Mouse (Mus musculus) hindbrain, embryonic 13.5 days (tissue): ENCODE measurements at regions not wholly inside any gene's neighbourhood (a gene's known extent, or its start where the extent isn't known, plus 50 kb on each side); places are given as distances from the start of the nearest gene placed in this dataset.
"Not testable (repeated sequence)": the region's sequence is repeated elsewhere in the genome, so short reads cannot be mapped to it uniquely, and the experiment has no call there.

ENCODE experiments used
- ATAC-seq: fragments of 200-750 bp; cut with Nextera tagmentation; 2 replicates; pipeline ENCODE4 v1.8.0; 2017; ENCODE audit warnings: moderate TSS enrichment; ENCODE audit not compliant: low FRiP score
- H3K27ac ChIP-seq: fragments of 300-500 bp; sonication (generic); 2 replicates; pipeline ENCODE4 v1.5.1; 2015; ENCODE audit warnings: inconsistent platforms, mild to moderate bottlenecking, moderate library complexity
- H3K27me3 ChIP-seq: fragments of 300-500 bp; sonication (generic); 2 replicates; pipeline ENCODE4 v1.6.1; 2015; ENCODE audit warnings: mild to moderate bottlenecking, inconsistent platforms
- H3K36me3 ChIP-seq: fragments of 300-500 bp; sonication (generic); 2 replicates; pipeline ENCODE4 v1.6.1; 2015; ENCODE audit warnings: mild to moderate bottlenecking, inconsistent platforms
- H3K4me1 ChIP-seq: fragments of 300-500 bp; sonication (generic); replicated peaks from 2 replicates; pipeline ENCODE4 v1.6.1; 2015; ENCODE audit warnings: inconsistent platforms
- H3K4me2 ChIP-seq: fragments of 300-500 bp; sonication (generic); 2 replicates; pipeline ENCODE4 v1.6.1; 2015; ENCODE audit warnings: inconsistent platforms, mild to moderate bottlenecking, moderate library complexity
- H3K4me3 ChIP-seq: fragments of 300-500 bp; sonication (generic); 2 replicates; pipeline ENCODE4 v1.5.1; 2015; ENCODE audit warnings: mild to moderate bottlenecking, inconsistent platforms
- H3K9ac ChIP-seq: fragments of 300-500 bp; sonication (generic); 2 replicates; pipeline ENCODE4 v1.6.1; 2015; ENCODE audit warnings: mild to moderate bottlenecking, inconsistent platforms
- H3K9me3 ChIP-seq: fragments of 300-500 bp; sonication (generic); 2 replicates; pipeline ENCODE4 v1.6.1; 2016; ENCODE audit warnings: inconsistent platforms
- WGBS: fragments of 180-500 bp; shearing (Covaris S2); methylation state at CpG from one replicate; pipeline ENCODE4 v1.1.7; 2015; 5-methylcytosine and 5-hydroxymethylcytosine counted together

- Histone ChIP-seq H3K4me3 (no peak overlapping the region), H3K36me3 (no peaks in the 10 kb centered on the region), H3K27me3 (no peaks in the 10 kb centered on the region), H3K4me2 (no peak overlapping the region), H3K9me3 (no peaks in the 10 kb centered on the region), H3K4me1 (no peaks in the 10 kb centered on the region), H3K27ac (no peak overlapping the region), H3K9ac (no peak overlapping the region)
- no peak for ATAC-seq
- WGBS = 94% methylated on average over 4 of the region's 4 CpGs
Measured at GRCm38 (mm10) chr7:118320307-118320706, 76.8 kb upstream of the Smg1 start.

GRCm38 (mm10) chr7:118318432-118319135 lies 75.1 kb upstream of the Smg1 start:
- WGBS = 82% methylated on average over 12 of the region's 12 CpGs
- ATAC-seq = no peak
- H3K9me3 ChIP-seq = no peaks in the 10 kb centered on the region

DNA sequence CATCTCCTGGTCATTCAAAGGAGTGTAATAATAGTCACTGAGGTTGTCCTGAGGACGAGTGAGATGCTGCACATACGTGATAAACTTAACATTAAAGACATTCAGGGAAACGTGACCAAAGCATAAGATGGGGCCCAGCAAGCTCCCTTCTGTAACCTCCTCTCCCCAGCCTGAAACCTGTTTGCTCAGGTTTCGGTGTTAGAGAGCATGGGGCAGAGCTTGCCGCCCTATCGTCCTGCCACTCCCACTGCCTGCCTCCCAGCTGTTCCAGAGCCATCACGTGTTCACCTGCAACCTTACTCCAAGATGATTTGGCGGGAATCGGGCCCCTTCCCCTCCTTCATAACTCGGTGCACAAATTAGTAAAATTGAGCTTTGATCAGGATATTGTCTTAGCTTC lies 71.4 kb upstream of the Smg1 start:
- not testable (repeated sequence) for H3K9ac ChIP-seq, H3K36me3 ChIP-seq, H3K4me1 ChIP-seq, H3K27me3 ChIP-seq, ATAC-seq, H3K27ac ChIP-seq, H3K4me3 ChIP-seq, H3K9me3 ChIP-seq, H3K4me2 ChIP-seq
- WGBS = 79% methylated on average over 10 of the region's 10 CpGs

More at GRCm38 (mm10) chr7:118318432-118319135, 75.1 kb upstream of the Smg1 start:
- Histone ChIP-seq H3K4me2 (no peak overlapping the region), H3K27me3 (no peaks in the 10 kb centered on the region), H3K9ac (no peak overlapping the region), H3K4me1 (no peaks in the 10 kb centered on the region), H3K4me3 (no peak overlapping the region), H3K36me3 (no peaks in the 10 kb centered on the region), H3K27ac (no peak overlapping the region)

GRCm38 (mm10) chr7:118314228-118314658 lies 70.8 kb upstream of the Smg1 start:
- H3K4me1 ChIP-seq = no peaks in the 10 kb centered on the region
- H3K4me2 ChIP-seq = no peak overlapping the region
- peak overlapping the region; percentile 51; the same call in 1 of the 2 replicates for H3K9ac ChIP-seq
- no peak overlapping the region for H3K4me3 ChIP-seq
- no peaks in the 10 kb centered on the region for H3K36me3 ChIP-seq
- H3K27ac ChIP-seq = no peak overlapping the region
- ATAC-seq = no peak
- H3K27me3 ChIP-seq = no peaks in the 10 kb centered on the region
- WGBS = 85% methylated on average over 8 of the region's 8 CpGs
- H3K9me3 ChIP-seq = no peaks in the 10 kb centered on the region

GRCm38 (mm10) chr7:118313818-118314217 lies 70.3 kb upstream of the Smg1 start:
- Histone ChIP-seq H3K27ac (no peak overlapping the region), H3K4me3 (no peak overlapping the region), H3K36me3 (no peaks in the 10 kb centered on the region), H3K27me3 (no peaks in the 10 kb centered on the region), H3K9me3 (no peaks in the 10 kb centered on the region), H3K4me1 (no peaks in the 10 kb centered on the region), H3K4me2 (no peak overlapping the region), H3K9ac (no peak overlapping the region)
- WGBS = 74% methylated on average over 8 of the region's 8 CpGs
- no peak for ATAC-seq

DNA sequence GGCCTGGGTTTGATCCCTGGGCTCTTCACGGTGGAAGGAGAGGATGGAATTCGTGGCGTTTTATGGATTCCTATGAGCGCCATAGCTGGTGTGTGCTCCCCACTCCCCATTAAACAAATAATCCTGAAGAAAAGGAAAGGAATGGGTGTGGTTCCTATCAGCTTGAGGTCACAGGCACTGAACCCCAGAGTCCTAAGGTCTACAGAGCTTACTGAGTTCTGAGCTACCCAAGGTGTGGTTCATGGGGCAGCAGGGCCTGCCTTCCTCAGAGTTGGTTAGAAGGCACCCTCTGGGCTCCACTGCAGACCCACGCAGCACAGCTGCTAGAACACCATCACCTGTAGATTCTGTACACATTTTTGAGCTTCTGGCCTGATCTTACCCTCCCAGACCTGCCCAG lies 66.3 kb upstream of the Smg1 start:
- Histone ChIP-seq H3K9ac (no peak overlapping the region), H3K36me3 (no peaks in the 10 kb centered on the region), H3K27me3 (no peaks in the 10 kb centered on the region), H3K4me1 (no peaks in the 10 kb centered on the region), H3K27ac (no peak overlapping the region), H3K4me2 (no peak overlapping the region), H3K4me3 (no peak overlapping the region), H3K9me3 (no peaks in the 10 kb centered on the region)
- no peak for ATAC-seq
- 82% methylated on average over 5 of the region's 5 CpGs for WGBS

DNA sequence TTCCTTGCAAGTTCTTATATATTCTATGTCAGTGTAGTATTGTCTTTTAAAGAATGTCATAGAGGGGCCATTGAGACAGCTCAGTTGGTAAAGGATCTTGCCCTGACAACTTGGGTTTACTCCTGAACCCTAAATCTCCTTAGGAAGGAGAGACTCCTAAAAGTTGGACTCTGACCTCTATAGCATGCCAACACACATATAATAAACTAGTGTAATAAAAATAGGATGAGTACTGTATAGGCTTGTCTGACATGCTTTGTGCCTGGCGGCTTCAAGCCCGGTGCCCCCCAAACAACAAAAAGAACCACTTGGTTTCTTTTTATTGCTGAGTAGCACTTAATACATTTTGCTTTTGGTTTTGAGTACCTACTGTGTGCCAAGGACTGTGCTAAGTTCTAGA lies 65.4 kb upstream of the Smg1 start:
- Histone ChIP-seq H3K9me3 (no peaks in the 10 kb centered on the region), H3K4me2 (no peak overlapping the region), H3K27ac (no peak overlapping the region), H3K4me1 (no peaks in the 10 kb centered on the region), H3K9ac (no peak overlapping the region), H3K4me3 (no peak overlapping the region), H3K36me3 (no peaks in the 10 kb centered on the region), H3K27me3 (no peaks in the 10 kb centered on the region)
- WGBS = 94% methylated on average over 2 of the region's 2 CpGs
- ATAC-seq = no peak

DNA sequence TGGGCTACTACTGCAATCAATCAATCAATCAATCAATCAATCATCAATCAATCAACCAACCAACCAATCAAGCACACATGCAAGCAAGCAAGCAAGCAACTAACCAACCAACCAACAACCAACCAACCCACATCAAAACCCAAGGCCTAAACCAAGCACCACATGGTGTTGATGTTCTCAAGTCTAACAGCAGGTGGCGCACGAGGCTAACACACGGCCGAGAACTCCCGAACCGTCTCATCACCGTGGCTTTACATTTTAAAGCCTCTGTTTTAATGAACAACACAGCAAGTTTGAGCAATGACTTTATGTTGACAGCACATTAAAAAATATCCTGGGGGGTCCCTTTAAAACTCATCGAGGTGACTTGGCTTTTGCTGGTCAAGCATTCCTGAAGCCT lies 61.3 kb upstream of the Smg1 start:
- Histone ChIP-seq H3K4me2 (no peak overlapping the region; the same call in 1 of the 2 replicates), H3K9ac (no peak overlapping the region), H3K4me1 (no peaks in the 10 kb centered on the region), H3K27ac (no peak overlapping the region), H3K9me3 (no peaks in the 10 kb centered on the region), H3K36me3 (no peaks in the 10 kb centered on the region), H3K27me3 (no peaks in the 10 kb centered on the region), H3K4me3 (no peak overlapping the region)
- 0% methylated on average over 8 of the region's 8 CpGs for WGBS
- peak; percentile 81 for ATAC-seq

DNA sequence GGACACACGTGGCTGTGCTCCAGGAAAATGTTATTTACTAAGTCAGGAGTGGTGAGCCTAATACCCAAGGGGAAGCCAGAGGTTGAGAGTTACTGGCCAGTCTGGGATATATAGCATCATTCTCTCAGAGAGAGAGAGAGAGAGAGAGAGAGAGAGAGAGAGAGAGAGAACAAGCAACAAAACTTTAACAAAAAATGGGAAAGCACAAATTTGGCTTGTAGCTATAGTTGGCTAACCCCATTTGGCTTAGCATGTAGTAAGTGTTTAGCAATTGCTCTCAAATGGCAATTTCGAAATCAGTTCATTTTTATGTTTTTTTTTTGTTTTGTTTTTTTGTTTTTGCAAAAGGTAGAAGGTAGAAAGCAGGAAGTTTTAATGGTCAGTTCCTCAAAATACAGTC lies 60.9 kb upstream of the Smg1 start:
- no peak overlapping the region for H3K4me2 ChIP-seq
- 75% methylated on average over 2 of the region's 2 CpGs for WGBS
- no peaks in the 10 kb centered on the region for H3K9me3 ChIP-seq
- H3K27ac ChIP-seq = no peak overlapping the region
- no peak for ATAC-seq
- no peak overlapping the region for H3K9ac ChIP-seq
- no peak overlapping the region for H3K4me3 ChIP-seq
- peaks cover 1% of the 10 kb centered on the region; the same call in 1 of the 2 replicates for H3K27me3 ChIP-seq
- no peaks in the 10 kb centered on the region for H3K36me3 ChIP-seq
- no peaks in the 10 kb centered on the region for H3K4me1 ChIP-seq

DNA sequence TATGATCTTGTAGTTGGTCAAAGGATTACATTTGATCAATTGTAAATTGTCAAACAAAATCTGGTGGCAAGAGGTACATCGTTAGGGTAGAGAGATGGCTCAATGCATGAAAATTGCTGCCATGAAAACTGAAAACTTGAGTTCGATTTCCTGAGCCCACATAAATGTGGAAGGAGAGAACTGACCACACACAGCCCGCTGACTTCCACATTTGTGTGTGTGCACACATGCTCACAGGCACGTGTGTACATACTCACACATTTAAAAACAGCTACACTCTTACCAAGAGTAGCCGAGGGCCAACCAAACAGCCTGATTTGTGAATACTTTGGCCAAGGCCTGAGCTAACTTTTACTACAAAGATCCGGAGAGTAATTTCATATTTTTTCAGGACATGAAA lies 60.5 kb upstream of the Smg1 start:
- H3K9me3 ChIP-seq = no peaks in the 10 kb centered on the region
- peaks cover 3% of the 10 kb centered on the region; the same call in 1 of the 2 replicates for H3K27me3 ChIP-seq
- no peaks in the 10 kb centered on the region for H3K4me1 ChIP-seq
- no peak overlapping the region for H3K4me3 ChIP-seq
- H3K36me3 ChIP-seq = no peaks in the 10 kb centered on the region
- H3K4me2 ChIP-seq = no peak overlapping the region
- no peak for ATAC-seq
- H3K27ac ChIP-seq = no peak overlapping the region
- 90% methylated on average over 6 of the region's 6 CpGs for WGBS
- no peak overlapping the region for H3K9ac ChIP-seq

DNA sequence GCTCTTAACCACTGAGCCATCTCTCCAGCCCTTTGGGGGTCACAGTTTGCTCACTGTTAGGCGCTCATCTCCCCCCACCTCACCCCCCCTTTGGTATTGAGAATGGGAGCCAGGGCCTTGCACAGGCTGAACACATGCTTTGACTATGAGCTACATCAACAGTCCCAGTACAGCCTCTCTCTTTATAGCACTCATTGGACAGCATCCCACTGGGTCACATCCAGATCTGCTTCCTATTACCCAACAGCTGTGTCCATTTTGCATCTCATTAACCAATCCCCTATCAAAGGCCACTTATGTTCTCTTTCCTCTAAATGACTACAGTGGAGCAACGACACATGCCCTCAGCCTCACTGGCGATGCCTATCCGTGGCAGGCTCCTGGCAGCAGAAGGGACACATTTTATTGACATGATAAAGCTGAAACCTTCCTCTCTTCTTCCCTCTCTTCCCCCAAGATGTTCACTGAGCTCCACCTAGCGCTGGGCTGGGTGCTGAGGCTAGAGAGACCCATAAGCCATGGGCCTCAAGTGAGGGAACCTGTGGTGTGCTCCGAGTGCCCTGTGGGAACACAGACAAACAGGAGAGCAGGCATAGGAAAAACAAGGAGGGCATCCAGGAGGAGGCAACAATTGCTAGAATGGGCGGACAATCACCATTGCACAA lies 57.3 kb upstream of the Smg1 start:
- Histone ChIP-seq H3K4me3 (no peak overlapping the region), H3K27me3 (peaks cover 3% of the 10 kb centered on the region; the same call in 1 of the 2 replicates), H3K4me2 (no peak overlapping the region), H3K27ac (no peak overlapping the region), H3K4me1 (peaks cover 7% of the 10 kb centered on the region), H3K9ac (no peak overlapping the region), H3K9me3 (no peaks in the 10 kb centered on the region), H3K36me3 (no peaks in the 10 kb centered on the region)
- 61% methylated on average over 7 of the region's 7 CpGs for WGBS
- ATAC-seq = 0 out of 2 replicates have a peak, but pooled peaks have one; percentile 31

DNA sequence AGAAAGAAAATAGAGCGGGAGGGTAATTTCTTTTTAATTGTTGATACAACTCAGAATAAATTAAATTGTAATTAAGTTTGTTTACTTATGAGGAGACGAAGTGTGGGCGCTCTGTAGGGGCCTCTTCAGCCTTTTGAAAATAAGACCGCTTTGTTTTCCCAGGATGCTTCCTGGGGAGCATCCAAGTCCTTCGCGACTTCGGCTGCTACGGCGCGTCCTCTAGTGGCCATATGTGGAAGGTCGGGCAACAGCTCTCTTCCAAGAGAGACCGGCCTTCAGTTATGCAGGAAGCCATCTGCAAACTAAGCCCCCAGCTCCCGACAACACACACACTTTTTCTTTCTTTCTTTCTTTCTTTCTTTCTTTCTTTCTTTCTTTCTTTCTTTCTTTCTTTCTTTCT lies 54.1 kb upstream of the Smg1 start:
- peak; percentile 71 for ATAC-seq
- Histone ChIP-seq H3K36me3 (no peaks in the 10 kb centered on the region), H3K4me3 (peak overlapping the region; percentile 7; the same call in 1 of the 2 replicates), H3K9ac (no peak overlapping the region), H3K4me2 (peak overlapping the region; percentile 36), H3K9me3 (peaks cover 5% of the 10 kb centered on the region), H3K27ac (no peak overlapping the region), H3K4me1 (peaks cover 7% of the 10 kb centered on the region), H3K27me3 (peaks cover 3% of the 10 kb centered on the region; the same call in 1 of the 2 replicates)
- under 1% methylated on average over 13 of the region's 13 CpGs for WGBS
